Mouse (Mus musculus) kidney, embryonic 14.5 days (tissue): ENCODE measurements around the gene Slc6a1. TPM values are rescaled to one million over a fixed set of nuclear protein-coding genes. Genes with fewer than 3 reads are reported as not detected.
"Not testable (repeated sequence)": the region's sequence is repeated elsewhere in the genome, so short reads cannot be mapped to it uniquely, and the experiment has no call there.

Experiments
- ATAC-seq: fragments of 200-750 bp; cut with Nextera tagmentation; 2 replicates; pipeline ENCODE4 v1.8.0; 2017; ENCODE audit warnings: moderate number of reproducible peaks, mild to moderate bottlenecking, moderate TSS enrichment, moderate library complexity; ENCODE audit not compliant: low FRiP score, low TSS enrichment
- H3K27ac ChIP-seq: fragments of 300-500 bp; sonication (generic); 2 replicates; pipeline ENCODE4 v1.5.1; 2014; ENCODE audit warnings: low read depth, mild to moderate bottlenecking, low read length, moderate library complexity, mixed read lengths
- H3K27me3 ChIP-seq: fragments of 300-500 bp; sonication (generic); 2 replicates; pipeline ENCODE4 v1.6.1; 2014; ENCODE audit warnings: mild to moderate bottlenecking, low read length; ENCODE audit not compliant: control insufficient read depth, insufficient read depth
- H3K36me3 ChIP-seq: fragments of 300-500 bp; sonication (generic); 2 replicates; pipeline ENCODE4 v1.6.1; 2014; ENCODE audit warnings: low read length, mixed read lengths; ENCODE audit not compliant: control insufficient read depth, insufficient read depth
- H3K4me1 ChIP-seq: fragments of 300-500 bp; sonication (generic); 2 replicates; pipeline ENCODE4 v1.6.1; 2014; ENCODE audit warnings: low read length, mixed read lengths; ENCODE audit not compliant: control insufficient read depth, insufficient read depth
- H3K4me2 ChIP-seq: fragments of 300-500 bp; sonication (generic); replicated peaks from 2 replicates; pipeline ENCODE4 v1.6.1; 2014; ENCODE audit warnings: low read depth, mild to moderate bottlenecking, low read length
- H3K4me3 ChIP-seq: fragments of 300-500 bp; sonication (generic); 2 replicates; pipeline ENCODE4 v1.5.1; 2014; ENCODE audit warnings: mild to moderate bottlenecking, low read length
- H3K9ac ChIP-seq: fragments of 300-500 bp; sonication (generic); 2 replicates; pipeline ENCODE4 v1.6.1; 2014; ENCODE audit warnings: low read depth, mild to moderate bottlenecking, low read length, moderate library complexity
- H3K9me3 ChIP-seq: fragments of 300-500 bp; sonication (generic); 2 replicates; pipeline ENCODE4 v1.6.1; 2016; ENCODE audit warnings: low read length; ENCODE audit not compliant: control insufficient read depth
- WGBS: fragments of 180-500 bp; shearing (Covaris S2); extraction: QIAGEN DNeasy Blood & Tissue Kit; methylation state at CpG from one replicate; pipeline ENCODE4 v1.1.7; 2014; 5-methylcytosine and 5-hydroxymethylcytosine counted together
- polyA plus RNA-seq: library from polyadenylated mRNA; unstranded; fragments of >200 nt; fragmentation: Nextera tagmentation; extraction: Ambion mirVana; gene quantifications from 2 replicates; pipeline ENCODE4 v1.2.1, GENCODE M21; 2014

The Slc6a1 gene
- polyA plus RNA-seq, 1 experiment from 2014 or later: 0.12 TPM

- ATAC-seq: no peak
- WGBS: 89% methylated on average over 7 of the region's 7 CpGs
- H3K4me1 ChIP-seq: peaks cover 6% of the 10 kb centered on the region; the same call in 1 of the 2 replicates
Measured at GRCm38 (mm10) chr6:114331926-114332325, 49.5 kb downstream of the Slc6a1 start.

GRCm38 (mm10) chr6:114336128-114336943 lies 53.9 kb downstream of the Slc6a1 start:
- H3K4me2 ChIP-seq: no peak overlapping the region
- WGBS: 19% methylated on average over 11 of the region's 11 CpGs

More at GRCm38 (mm10) chr6:114331926-114332325, 49.5 kb downstream of the Slc6a1 start:
- Histone ChIP-seq H3K4me2 (no peak overlapping the region), H3K27me3 (no peaks in the 10 kb centered on the region), H3K9me3 (no peaks in the 10 kb centered on the region), H3K27ac (no peak overlapping the region), H3K36me3 (no peaks in the 10 kb centered on the region), H3K9ac (no peak overlapping the region), H3K4me3 (no peak overlapping the region)

GRCm38 (mm10) chr6:114336944-114337215 lies 54.4 kb downstream of the Slc6a1 start:
- no peaks in the 10 kb centered on the region for H3K9me3 ChIP-seq
- no peak for ATAC-seq
- H3K4me3 ChIP-seq: no peak overlapping the region
- H3K27ac ChIP-seq: no peak overlapping the region
- H3K4me2 ChIP-seq: no peak overlapping the region
- peaks cover 8% of the 10 kb centered on the region; the same call in 1 of the 2 replicates for H3K4me1 ChIP-seq
- H3K36me3 ChIP-seq: no peaks in the 10 kb centered on the region
- no peak overlapping the region for H3K9ac ChIP-seq
- 21% methylated on average over 1 of the region's 1 CpGs for WGBS
- H3K27me3 ChIP-seq: 0 out of 2 replicates have a peak, but pooled peaks cover 3% of the 10 kb centered on the region

More at GRCm38 (mm10) chr6:114336128-114336943, 53.9 kb downstream of the Slc6a1 start:
- Histone ChIP-seq H3K36me3 (no peaks in the 10 kb centered on the region), H3K27me3 (0 out of 2 replicates have a peak, but pooled peaks cover 3% of the 10 kb centered on the region), H3K9ac (no peak overlapping the region), H3K27ac (no peak overlapping the region), H3K9me3 (no peaks in the 10 kb centered on the region), H3K4me3 (no peak overlapping the region), H3K4me1 (peaks cover 8% of the 10 kb centered on the region; the same call in 1 of the 2 replicates)
- ATAC-seq: peak; percentile 72

GRCm38 (mm10) chr6:114341381-114341780 lies 58.9 kb downstream of the Slc6a1 start:
- H3K4me1 ChIP-seq, H3K9me3 ChIP-seq, H3K4me3 ChIP-seq, H3K4me2 ChIP-seq, H3K27me3 ChIP-seq, H3K27ac ChIP-seq, H3K36me3 ChIP-seq, H3K9ac ChIP-seq, ATAC-seq: not testable (repeated sequence)

GRCm38 (mm10) chr6:114343740-114344139 lies 61.3 kb downstream of the Slc6a1 start:
- Histone ChIP-seq H3K27me3 (no peaks in the 10 kb centered on the region), H3K27ac (no peak overlapping the region), H3K4me3 (no peak overlapping the region), H3K4me2 (no peak overlapping the region), H3K36me3 (no peaks in the 10 kb centered on the region), H3K4me1 (0 out of 2 replicates have a peak, but pooled peaks cover 5% of the 10 kb centered on the region), H3K9me3 (no peaks in the 10 kb centered on the region), H3K9ac (no peak overlapping the region)
- ATAC-seq: no peak
- 13% methylated on average over 3 of the region's 3 CpGs for WGBS

- Histone ChIP-seq H3K36me3 (no peaks in the 10 kb centered on the region), H3K4me2 (no peak overlapping the region), H3K4me1 (0 out of 2 replicates have a peak, but pooled peaks cover 5% of the 10 kb centered on the region), H3K9ac (no peak overlapping the region), H3K27me3 (no peaks in the 10 kb centered on the region), H3K27ac (no peak overlapping the region), H3K9me3 (no peaks in the 10 kb centered on the region), H3K4me3 (no peak overlapping the region)
- ATAC-seq: no peak
- 42% methylated on average over 4 of the region's 4 CpGs for WGBS
Measured at GRCm38 (mm10) chr6:114345156-114345555, 62.7 kb downstream of the Slc6a1 start.

GRCm38 (mm10) chr6:114347831-114348754 lies 65.7 kb downstream of the Slc6a1 start:
- 36% methylated on average over 13 of the region's 13 CpGs for WGBS
- peak; percentile 88 for ATAC-seq
- H3K27ac ChIP-seq: no peak overlapping the region
- no peaks in the 10 kb centered on the region for H3K27me3 ChIP-seq
- no peak overlapping the region for H3K4me3 ChIP-seq
- H3K9me3 ChIP-seq: no peaks in the 10 kb centered on the region
- 0 out of 2 replicates have a peak, but pooled peaks cover 5% of the 10 kb centered on the region for H3K4me1 ChIP-seq
- H3K36me3 ChIP-seq: no peaks in the 10 kb centered on the region
- no peak overlapping the region for H3K9ac ChIP-seq
- no peak overlapping the region for H3K4me2 ChIP-seq

GRCm38 (mm10) chr6:114354635-114355034 lies 72.2 kb downstream of the Slc6a1 start:
- 68% methylated on average over 4 of the region's 4 CpGs for WGBS
- H3K27ac ChIP-seq: no peak overlapping the region
- ATAC-seq: no peak
- H3K4me2 ChIP-seq: no peak overlapping the region
- H3K36me3 ChIP-seq: no peaks in the 10 kb centered on the region
- no peak overlapping the region for H3K4me3 ChIP-seq
- H3K4me1 ChIP-seq: no peaks in the 10 kb centered on the region
- no peak overlapping the region for H3K9ac ChIP-seq
- no peaks in the 10 kb centered on the region for H3K9me3 ChIP-seq
- H3K27me3 ChIP-seq: no peaks in the 10 kb centered on the region

GRCm38 (mm10) chr6:114358171-114358570 lies 75.7 kb downstream of the Slc6a1 start:
- no peak for ATAC-seq

More at GRCm38 (mm10) chr6:114358171-114358570, 75.7 kb downstream of the Slc6a1 start:
- H3K27ac ChIP-seq: no peak overlapping the region
- H3K9ac ChIP-seq: no peak overlapping the region
- no peak overlapping the region for H3K4me2 ChIP-seq
- H3K4me3 ChIP-seq: no peak overlapping the region
- H3K27me3 ChIP-seq: no peaks in the 10 kb centered on the region
- no peaks in the 10 kb centered on the region for H3K9me3 ChIP-seq
- H3K4me1 ChIP-seq: no peaks in the 10 kb centered on the region
- WGBS: 71% methylated on average over 3 of the region's 3 CpGs
- no peaks in the 10 kb centered on the region for H3K36me3 ChIP-seq
